Mouse (Mus musculus) bone marrow macrophage, adult 2 months (primary cell): Measurements from ENCODE around the gene Hoxc11. TPM values are rescaled to one million over a fixed set of nuclear protein-coding genes. Genes with fewer than 3 reads are reported as not detected.

Experiments
- H3K27ac ChIP-seq: 2 replicates; pipeline ENCODE4 v1.5.1; 2012; ENCODE audit warnings: low read depth, low read length; ENCODE audit not compliant: insufficient read depth
- H3K4me1 ChIP-seq: 2 replicates; pipeline ENCODE4 v1.6.1; 2012; ENCODE audit warnings: low read length; ENCODE audit not compliant: control insufficient read depth, insufficient read depth
- H3K4me3 ChIP-seq: 2 replicates; pipeline ENCODE4 v1.5.1; 2012; ENCODE audit warnings: mild to moderate bottlenecking, low read length, moderate library complexity; ENCODE audit not compliant: insufficient read depth
- CTCF ChIP-seq: IDR thresholded peaks from 2 replicates; pipeline ENCODE4 v1.5.1; 2012; ENCODE audit warnings: low read depth, mild to moderate bottlenecking, low read length, moderate library complexity
- POLR2A ChIP-seq: IDR thresholded peaks from 2 replicates; pipeline ENCODE4 v1.6.1; 2012; ENCODE audit warnings: mild to moderate bottlenecking, low read depth, low read length, borderline replicate concordance
- polyA plus RNA-seq: library from polyadenylated mRNA; stranded (reverse); fragments of >200 nt; gene quantifications from 2 replicates; pipeline ENCODE4 v1.2.4, GENCODE M21; 2012; ENCODE audit not compliant: missing spikeins, insufficient read depth, insufficient read length

Hoxc11 gene
- polyA plus RNA-seq, 1 experiment: not detected

- no peaks in the 10 kb centered on the region for H3K4me1 ChIP-seq
- no peak overlapping the region for H3K27ac ChIP-seq
- no peak for TF ChIP-seq POLR2A
- TF ChIP-seq CTCF: no peak
- H3K4me3 ChIP-seq: no peak overlapping the region
These were observed 34.7 kb upstream of the Hoxc11 start for GRCm38 (mm10) chr15:102919336-102920180.

DNA sequence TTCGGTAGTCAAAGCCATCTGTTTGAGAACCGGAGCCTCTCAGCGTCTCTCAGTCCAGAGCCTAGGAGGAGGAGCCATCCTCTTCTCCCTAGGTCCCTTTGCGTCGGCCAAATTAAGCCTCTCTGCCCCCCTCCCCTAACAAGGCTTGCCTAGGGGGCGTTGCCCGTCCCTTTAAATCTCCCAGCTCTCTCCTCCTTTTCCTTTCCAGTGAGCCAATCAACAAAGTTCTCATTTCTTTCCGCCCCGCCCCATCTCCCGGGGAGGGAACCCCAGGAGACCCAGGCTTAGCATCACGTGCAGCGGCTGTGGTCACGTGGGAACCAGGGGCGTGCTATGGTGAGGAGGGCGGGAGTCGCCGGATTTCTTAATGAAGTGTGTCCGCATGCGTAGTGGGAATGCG is 33.6 kb upstream of the Hoxc11 start:
- TF ChIP-seq CTCF (no peak), POLR2A (no peak)
- H3K4me1 ChIP-seq: no peaks in the 10 kb centered on the region
- H3K4me3 ChIP-seq: no peak overlapping the region
- no peak overlapping the region for H3K27ac ChIP-seq

GRCm38 (mm10) chr15:102921053-102922011 is 32.9 kb upstream of the Hoxc11 start, which contains the start of gene Hoxc13:
Gene Hoxc13 (plus strand): TSS chr15:102921103.
- no peak within 1 kb of the TSS for H3K27ac ChIP-seq
- no peak for TF ChIP-seq CTCF
- H3K4me3 ChIP-seq: no peak within 1 kb of the TSS
- H3K4me1 ChIP-seq: no peaks in the 10 kb centered on the region

DNA sequence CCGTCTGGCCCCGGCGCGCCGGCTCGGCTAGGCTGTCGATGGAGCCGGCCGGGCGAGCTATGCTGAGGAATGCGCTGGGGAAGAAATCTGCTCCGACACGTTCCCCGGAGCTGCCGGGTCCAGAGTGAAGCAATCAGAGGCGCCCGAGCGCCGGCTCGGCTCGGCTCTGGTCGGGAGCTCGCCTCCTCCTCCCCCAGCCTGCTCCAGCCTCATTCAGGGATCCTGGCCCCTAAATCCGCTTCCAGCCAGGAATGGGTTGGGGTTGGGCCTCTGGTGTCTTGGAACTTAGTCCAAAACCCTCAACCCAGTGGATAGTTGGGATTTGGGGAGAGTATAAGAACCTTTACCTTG is 32.2 kb upstream of the Hoxc11 start:
- no peaks in the 10 kb centered on the region for H3K4me1 ChIP-seq
- TF ChIP-seq CTCF: no peak
- no peak for TF ChIP-seq POLR2A
- no peak overlapping the region for H3K4me3 ChIP-seq
- H3K27ac ChIP-seq: no peak overlapping the region

- H3K27ac ChIP-seq: no peak overlapping the region
- TF ChIP-seq CTCF (no peak), POLR2A (no peak)
- no peak overlapping the region for H3K4me3 ChIP-seq
- H3K4me1 ChIP-seq: no peaks in the 10 kb centered on the region
These were observed 31.4 kb upstream of the Hoxc11 start for GRCm38 (mm10) chr15:102922636-102923500.

- TF ChIP-seq CTCF: no peak
- TF ChIP-seq POLR2A: no peak
- Histone ChIP-seq H3K27ac (no peak overlapping the region), H3K4me1 (no peaks in the 10 kb centered on the region), H3K4me3 (no peak overlapping the region)
These were observed 27.1 kb upstream of the Hoxc11 start for GRCm38 (mm10) chr15:102927032-102927645.

- TF ChIP-seq CTCF (no peak), POLR2A (no peak)
- Histone ChIP-seq H3K4me3 (no peak overlapping the region), H3K4me1 (no peaks in the 10 kb centered on the region), H3K27ac (no peak overlapping the region)
These were observed 22.4 kb upstream of the Hoxc11 start for GRCm38 (mm10) chr15:102931706-102932358.

GRCm38 (mm10) chr15:102934438-102934837 is 19.8 kb upstream of the Hoxc11 start:
- TF ChIP-seq POLR2A: no peak
- Histone ChIP-seq H3K4me3 (no peak overlapping the region), H3K27ac (no peak overlapping the region), H3K4me1 (no peaks in the 10 kb centered on the region)
